Mouse (Mus musculus) midbrain, embryonic 16.5 days (tissue): ENCODE measurements around the gene Dhfr. TPM values are rescaled to one million over a fixed set of nuclear protein-coding genes. Genes with fewer than 3 reads are reported as not detected.
A peak's percentile ranks its signal among the peaks of the same experiment; 100 is the strongest.

Experiments used
- ATAC-seq: fragments of 200-750 bp; cut with Nextera tagmentation; 2 replicates; pipeline ENCODE4 v1.8.0; 2017; ENCODE audit warnings: moderate TSS enrichment
- H3K27ac ChIP-seq: fragments of 300-500 bp; sonication (generic); 2 replicates; pipeline ENCODE4 v1.5.1; 2014; ENCODE audit warnings: mild to moderate bottlenecking, low read length, mixed read lengths
- H3K27me3 ChIP-seq: fragments of 300-500 bp; sonication (generic); 2 replicates; pipeline ENCODE4 v1.6.1; 2014; ENCODE audit warnings: low read depth, low read length, mixed read lengths; ENCODE audit not compliant: control insufficient read depth, insufficient read depth
- H3K36me3 ChIP-seq: fragments of 300-500 bp; sonication (generic); 2 replicates; pipeline ENCODE4 v1.6.1; 2014; ENCODE audit warnings: mild to moderate bottlenecking, low read length, moderate library complexity, mixed read lengths; ENCODE audit not compliant: control insufficient read depth, insufficient read depth
- H3K4me1 ChIP-seq: fragments of 300-500 bp; sonication (generic); 2 replicates; pipeline ENCODE4 v1.6.1; 2014; ENCODE audit warnings: mild to moderate bottlenecking, low read length, mixed read lengths; ENCODE audit not compliant: control insufficient read depth, insufficient read depth
- H3K4me2 ChIP-seq: fragments of 300-500 bp; sonication (generic); 2 replicates; pipeline ENCODE4 v1.6.1; 2014; ENCODE audit warnings: mild to moderate bottlenecking, low read length, mixed read lengths
- H3K4me3 ChIP-seq: fragments of 300-500 bp; sonication (generic); 2 replicates; pipeline ENCODE4 v1.5.1; 2014; ENCODE audit warnings: low read depth, mild to moderate bottlenecking, low read length, moderate library complexity, mixed read lengths
- H3K9ac ChIP-seq: fragments of 300-500 bp; sonication (generic); 2 replicates; pipeline ENCODE4 v1.6.1; 2014; ENCODE audit warnings: low read depth, low read length, mixed read lengths
- H3K9me3 ChIP-seq: fragments of 300-500 bp; sonication (generic); replicated peaks from 2 replicates; pipeline ENCODE4 v1.6.1; 2014; ENCODE audit warnings: mild to moderate bottlenecking, low read length, mixed read lengths; ENCODE audit not compliant: control insufficient read depth, poor library complexity, severe bottlenecking
- WGBS: fragments of 180-500 bp; shearing (Covaris S2); extraction: QIAGEN DNeasy Blood & Tissue Kit; methylation state at CpG from one replicate; pipeline ENCODE4 v1.1.7; 2014; 5-methylcytosine and 5-hydroxymethylcytosine counted together
- polyA plus RNA-seq: library from polyadenylated mRNA; unstranded; fragments of >200 nt; fragmentation: Nextera tagmentation; extraction: Ambion mirVana; gene quantifications from 2 replicates; pipeline ENCODE4 v1.2.1, GENCODE M21; 2015

The Dhfr gene
- polyA plus RNA-seq, 1 experiment from 2014 or later, result 3.2 TPM

DNA sequence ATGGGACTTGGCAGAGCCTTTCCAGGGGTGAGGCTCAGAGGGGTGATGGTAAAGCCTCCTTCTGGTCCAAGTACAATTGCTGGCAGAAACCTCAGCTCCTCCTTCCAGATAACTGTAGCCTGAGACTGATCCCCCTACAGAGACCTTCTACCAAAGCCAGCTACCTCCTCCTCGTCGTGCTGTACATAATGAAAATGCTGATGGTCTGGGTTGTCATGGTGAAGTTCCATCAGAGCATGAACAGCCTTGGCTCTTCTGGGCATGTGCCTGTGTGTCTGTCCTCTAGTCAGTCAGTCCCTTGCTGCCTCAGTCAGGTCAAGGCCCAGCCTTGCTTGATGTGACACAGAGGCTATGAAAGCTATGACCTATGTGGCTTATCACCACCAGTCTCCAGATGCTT is 56.0 kb downstream of the Dhfr start:
- H3K27ac ChIP-seq, result no peak overlapping the region
- ATAC-seq, result no peak
- H3K36me3 ChIP-seq, result no peaks in the 10 kb centered on the region
- no peak overlapping the region for H3K9ac ChIP-seq
- no peaks in the 10 kb centered on the region for H3K4me1 ChIP-seq
- H3K9me3 ChIP-seq, result no peaks in the 10 kb centered on the region
- no peaks in the 10 kb centered on the region for H3K27me3 ChIP-seq
- no peak overlapping the region for H3K4me3 ChIP-seq
- 66% methylated on average over 2 of the region's 2 CpGs for WGBS
- no peak overlapping the region for H3K4me2 ChIP-seq

DNA sequence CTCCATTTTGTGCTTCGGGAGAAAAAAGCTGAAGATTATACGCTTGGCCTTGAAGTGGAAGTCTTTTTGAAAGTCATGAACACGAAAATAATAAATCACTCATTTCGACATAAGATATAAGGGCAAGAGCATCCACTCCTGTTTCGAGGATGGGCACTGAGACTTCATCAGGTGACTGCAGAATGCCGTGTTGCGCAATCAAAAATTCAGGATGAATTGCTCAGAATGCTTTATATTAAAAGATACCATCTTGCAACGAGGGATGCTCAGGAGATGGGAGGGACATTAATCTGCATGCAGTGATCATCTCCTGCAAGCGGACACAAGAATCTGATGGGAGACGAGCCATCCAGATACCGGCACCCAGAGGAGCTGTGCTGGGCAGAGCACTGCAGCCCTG is 65.1 kb downstream of the Dhfr start:
- 87% methylated on average over 11 of the region's 11 CpGs for WGBS

DNA sequence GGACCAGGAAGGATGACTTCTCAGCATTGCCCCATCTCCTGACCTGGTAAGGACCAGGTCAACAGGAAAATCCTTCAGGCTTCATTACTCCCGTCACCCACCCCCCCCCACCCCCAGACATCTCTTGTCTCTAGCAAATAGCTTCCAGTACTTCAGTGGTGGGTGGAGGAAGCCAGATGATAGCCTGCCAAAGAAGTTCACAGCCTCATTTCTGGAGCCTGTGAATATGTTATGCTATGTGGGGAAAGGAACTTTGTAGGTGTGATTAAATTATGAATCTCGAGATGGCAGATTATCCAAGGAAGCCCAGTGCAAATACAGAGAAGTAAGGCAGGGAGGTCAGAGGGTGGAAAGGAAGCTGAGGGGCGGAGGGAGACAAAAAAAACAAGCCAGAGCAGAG is 69.2 kb downstream of the Dhfr start:
- 61% methylated on average over 3 of the region's 3 CpGs for WGBS
- ATAC-seq, result no peak
- H3K4me2 ChIP-seq, result no peak overlapping the region
- no peaks in the 10 kb centered on the region for H3K36me3 ChIP-seq
- peaks cover 6% of the 10 kb centered on the region for H3K27me3 ChIP-seq
- H3K9me3 ChIP-seq, result no peaks in the 10 kb centered on the region
- H3K4me1 ChIP-seq, result peaks cover 4% of the 10 kb centered on the region
- H3K4me3 ChIP-seq, result no peak overlapping the region
- H3K9ac ChIP-seq, result no peak overlapping the region
- no peak overlapping the region for H3K27ac ChIP-seq

More for the DNA sequence above, 65.1 kb downstream of the Dhfr start:
- Histone ChIP-seq H3K9me3 (no peaks in the 10 kb centered on the region), H3K9ac (no peak overlapping the region), H3K27me3 (no peaks in the 10 kb centered on the region; the same call in 1 of the 2 replicates), H3K4me2 (no peak overlapping the region), H3K4me3 (no peak overlapping the region), H3K36me3 (no peaks in the 10 kb centered on the region), H3K4me1 (no peaks in the 10 kb centered on the region), H3K27ac (no peak overlapping the region)
- no peak for ATAC-seq

DNA sequence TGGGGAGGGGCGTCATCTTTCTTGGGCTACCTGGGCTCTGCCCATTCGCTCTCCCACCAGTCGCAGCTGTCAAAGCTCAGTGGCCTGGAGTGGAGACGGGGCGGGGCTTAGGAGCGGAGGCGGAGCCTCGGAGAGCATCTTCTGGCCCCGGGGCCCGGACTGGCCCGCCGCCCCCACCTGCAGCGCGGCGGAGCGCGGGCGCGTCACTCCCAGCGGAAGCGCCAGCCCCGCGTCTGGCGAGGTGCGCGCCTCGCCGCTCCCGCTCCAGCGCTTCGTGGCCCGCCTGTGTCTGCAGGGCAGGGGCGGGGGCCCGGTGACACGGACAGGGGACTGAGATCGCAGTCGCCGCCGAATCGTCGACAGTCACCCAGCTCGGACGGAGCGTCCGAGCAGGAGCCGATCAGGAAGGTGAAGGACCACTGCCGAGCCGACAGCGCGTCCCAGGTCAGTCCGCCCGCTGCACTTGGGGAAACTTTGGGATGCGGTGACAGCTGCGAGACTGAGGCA is 71.3 kb downstream of the Dhfr start, which contains the start of gene Ankrd34b:
Gene Ankrd34b, plus strand, starts transcription at position 139 of the 507 bp plus-strand sequence.
- Histone ChIP-seq H3K27ac (0 out of 2 replicates have a peak within 1 kb of the TSS, but pooled peaks have one; percentile 8), H3K9ac (peak within 1 kb of the TSS; percentile 80), H3K4me3 (peak within 1 kb of the TSS; percentile 78), H3K4me2 (peak within 1 kb of the TSS; percentile 95), H3K4me1 (peaks cover 4% of the 10 kb centered on the region), H3K9me3 (no peaks in the 10 kb centered on the region), H3K27me3 (peaks cover 8% of the 10 kb centered on the region), H3K36me3 (no peaks in the 10 kb centered on the region)
- peak; percentile 89 for ATAC-seq
- WGBS, result under 1% methylated on average over 44 of the region's 54 CpGs

DNA sequence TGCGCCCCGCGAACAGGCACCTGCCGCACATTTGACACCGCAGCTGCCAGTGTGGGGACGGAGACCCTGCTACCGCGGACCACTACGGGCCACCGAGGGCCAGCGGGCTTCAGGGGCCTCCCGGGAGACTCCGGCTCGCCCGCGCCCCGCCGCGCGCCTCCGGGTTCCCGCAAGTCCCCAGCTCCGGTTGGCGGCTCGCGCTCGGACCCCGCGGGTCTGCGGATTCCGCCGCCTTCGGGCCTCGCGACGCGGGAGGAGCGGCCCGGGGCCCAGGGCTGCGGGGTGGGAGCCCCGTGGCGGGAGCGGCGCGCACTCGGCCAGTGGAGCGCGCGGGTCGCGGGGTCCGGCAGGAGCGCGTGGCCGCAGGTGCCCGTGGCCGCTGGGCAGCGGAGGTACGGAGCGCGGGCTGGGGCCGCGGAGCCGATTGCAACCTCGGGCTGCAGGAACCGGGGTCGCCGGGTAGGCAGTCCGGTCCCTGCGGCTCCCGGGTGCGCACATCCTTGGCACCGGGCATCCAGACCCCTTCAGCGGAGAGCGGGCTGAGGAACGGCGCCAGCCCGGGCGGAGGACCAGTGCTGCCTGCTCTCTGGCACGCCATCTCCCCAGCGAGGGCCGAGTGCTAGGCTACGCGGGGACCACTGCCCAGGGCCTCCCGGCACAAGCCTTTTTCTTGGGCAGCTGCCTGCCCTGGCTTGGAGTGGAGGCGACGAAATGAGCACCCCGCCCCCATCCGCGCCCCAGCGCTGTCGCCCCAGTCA is 71.9 kb downstream of the Dhfr start:
- peak overlapping the region; percentile 80 for H3K9ac ChIP-seq
- ATAC-seq, result peak; percentile 84
- H3K4me1 ChIP-seq, result peaks cover 4% of the 10 kb centered on the region
- under 1% methylated on average over 84 of the region's 92 CpGs for WGBS
- peaks cover 8% of the 10 kb centered on the region for H3K27me3 ChIP-seq
- H3K27ac ChIP-seq, result 0 out of 2 replicates have a peak overlapping the region, but pooled peaks have one; percentile 8
- H3K36me3 ChIP-seq, result no peaks in the 10 kb centered on the region
- peak overlapping the region; percentile 78 for H3K4me3 ChIP-seq
- no peaks in the 10 kb centered on the region for H3K9me3 ChIP-seq
- peak overlapping the region; percentile 95 for H3K4me2 ChIP-seq

DNA sequence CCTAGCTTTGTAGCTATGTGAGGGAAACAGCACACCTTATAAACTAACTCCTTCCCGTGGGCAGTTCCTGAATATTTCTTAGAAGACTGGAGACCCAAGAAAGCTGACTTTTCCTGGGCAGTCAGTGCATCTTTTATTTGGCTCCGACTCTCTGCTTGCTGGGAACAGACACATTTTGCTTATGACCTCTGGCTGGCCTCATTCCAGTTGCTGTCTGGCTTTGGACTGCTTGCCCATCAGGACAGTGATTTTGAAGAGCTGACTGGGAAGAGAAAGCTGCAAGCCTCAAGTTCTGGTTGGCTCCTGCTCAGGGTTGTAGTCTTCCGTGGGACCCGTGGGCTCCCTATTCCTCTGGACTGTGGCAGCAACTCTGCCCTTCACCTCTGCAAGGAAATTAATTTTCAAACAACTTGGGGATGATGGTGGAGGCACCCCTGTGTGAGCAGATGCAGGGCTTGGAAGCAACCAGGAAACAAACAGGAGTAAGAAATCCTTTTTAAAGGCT is 72.9 kb downstream of the Dhfr start:
- H3K4me3 ChIP-seq, result peak overlapping the region; percentile 78
- peak overlapping the region; percentile 80; the same call in 1 of the 2 replicates for H3K9ac ChIP-seq
- no peak overlapping the region for H3K27ac ChIP-seq
- peaks cover 8% of the 10 kb centered on the region for H3K27me3 ChIP-seq
- H3K36me3 ChIP-seq, result no peaks in the 10 kb centered on the region
- no peaks in the 10 kb centered on the region for H3K9me3 ChIP-seq
- peak overlapping the region; percentile 95 for H3K4me2 ChIP-seq
- H3K4me1 ChIP-seq, result peaks cover 4% of the 10 kb centered on the region
- no peak for ATAC-seq
- WGBS, result 45% methylated on average over 4 of the region's 4 CpGs

Other genes starting within 250 kb of the Dhfr start
- 10.5 and 14.6 TPM in 2 replicates for gene Rasgrf2, start 223.1 kb upstream of the Dhfr start, polyA plus RNA-seq
- 0.75 and 0.87 TPM in 2 replicates for gene Gm20379, start 48.7 kb upstream of the Dhfr start, polyA plus RNA-seq
- gene Msh3, start 277 bp downstream of the Dhfr start, polyA plus RNA-seq, result 21.8 and 25.0 TPM in 2 replicates
- 3.6 and 3.8 TPM in 2 replicates for gene Ankrd34b, start 71.2 kb downstream of the Dhfr start, polyA plus RNA-seq
- 0.15 TPM in 1 of 2 replicates, not detected in the other for gene Fam151b, start 129.3 kb downstream of the Dhfr start, polyA plus RNA-seq
- 10.9 and 11.1 TPM in 2 replicates for gene Zfyve16, start 176.1 kb downstream of the Dhfr start, polyA plus RNA-seq
- gene Spz1, start 221.4 kb downstream of the Dhfr start, polyA plus RNA-seq, result not detected in 2 replicates